Mouse (Mus musculus) embryonic fibroblast, embryonic 13.5 days (primary cell): ENCODE results near the gene Ctnna3.

Source experiments
- CTCF ChIP-seq: IDR thresholded peaks from 2 replicates; pipeline ENCODE4 v1.5.1; 2011; ENCODE audit warnings: mild to moderate bottlenecking, control low read depth, low read length, moderate library complexity, borderline replicate concordance; ENCODE audit not compliant: insufficient read depth
- POLR2A ChIP-seq: IDR thresholded peaks from 2 replicates; pipeline ENCODE4 v1.6.1; 2011; ENCODE audit warnings: low read depth, mild to moderate bottlenecking, control low read depth, low read length, moderate library complexity

GRCm38 (mm10) chr10:63768871-63769270 lies 339.0 kb downstream of the Ctnna3 start:
- TF ChIP-seq POLR2A (no peak), CTCF (no peak)
